Mouse (Mus musculus) hematopoietic stem cell, adult 5-6 weeks (primary cell): ENCODE data around the gene Prdx2. TPM values are rescaled to one million over a fixed set of nuclear protein-coding genes. Genes with fewer than 3 reads are reported as not detected.

Source experiments
- ATAC-seq, 2 experiments: fragments of 125-278 bp in 1 of 2; replicated peaks in 1 of 2; 2 replicates each; pipeline ENCODE4 v1.8.0; 2016 to 2017; ENCODE audit warnings: inconsistent platforms in 2 of 2, mild to moderate bottlenecking in 2 of 2, moderate number of reproducible peaks in 2 of 2, low read depth in 1 of 2, moderate TSS enrichment in 1 of 2; ENCODE audit not compliant: low FRiP score in 2 of 2, poor library complexity in 2 of 2, severe bottlenecking in 2 of 2, insufficient read depth in 1 of 2, low TSS enrichment in 1 of 2
- total RNA-seq: library from RNA; stranded (forward); fragments of 172-1452, 232-1000 nt; gene quantifications from 2 replicates; pipeline ENCODE4 v1.2.3, GENCODE M21; 2017

Prdx2 gene
- total RNA-seq, 1 experiment from 2014 or later: 469 TPM

DNA sequence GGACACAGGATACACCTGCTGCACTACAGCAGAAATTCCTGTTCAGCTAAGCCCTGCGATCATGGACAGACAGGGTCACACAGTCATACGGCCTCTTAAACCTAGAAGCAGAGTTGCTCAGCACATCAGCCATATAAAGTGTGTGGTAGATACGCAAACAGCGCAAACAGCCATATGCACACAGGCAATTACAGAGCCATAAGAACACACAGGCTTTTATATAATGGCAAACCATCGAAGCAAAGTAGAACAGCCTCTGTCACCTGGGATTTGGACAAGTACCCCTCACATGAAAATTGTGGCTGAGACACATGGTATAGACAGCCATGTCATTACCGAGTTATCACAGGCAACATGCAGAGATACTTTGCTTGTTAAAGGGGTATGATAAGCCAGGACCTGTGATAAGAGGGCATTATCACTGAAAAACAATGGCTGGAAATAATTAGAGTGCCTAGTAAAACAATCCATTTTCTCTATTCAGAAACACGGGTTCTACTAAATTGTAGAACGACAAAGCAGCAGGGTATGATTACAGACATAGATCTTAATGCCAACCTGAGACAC lies 17.1 kb downstream of the Prdx2 start:
- ATAC-seq: peak in 1 of 2 experiments; percentile 8; a peak in 2 of 4 replicates

DNA sequence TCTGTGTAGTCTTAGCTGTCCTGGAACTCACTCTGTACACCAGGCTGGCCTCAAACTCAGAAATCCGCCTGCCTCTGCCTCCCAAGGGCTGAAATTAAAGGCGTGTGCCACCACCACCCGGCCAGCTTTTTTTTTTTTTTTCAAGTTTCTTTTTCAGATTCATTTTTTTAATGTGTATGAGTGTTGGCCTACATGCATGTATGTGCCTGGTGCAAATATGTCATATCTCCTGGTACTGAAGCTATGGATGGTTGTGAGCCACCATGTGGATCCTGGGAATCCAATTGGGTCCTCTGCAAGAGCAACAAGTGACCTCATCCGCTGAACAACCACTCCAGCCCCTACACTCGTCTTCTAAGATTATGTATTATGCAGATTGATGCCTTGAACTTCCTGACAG lies 18.0 kb downstream of the Prdx2 start:
- ATAC-seq: no peak

DNA sequence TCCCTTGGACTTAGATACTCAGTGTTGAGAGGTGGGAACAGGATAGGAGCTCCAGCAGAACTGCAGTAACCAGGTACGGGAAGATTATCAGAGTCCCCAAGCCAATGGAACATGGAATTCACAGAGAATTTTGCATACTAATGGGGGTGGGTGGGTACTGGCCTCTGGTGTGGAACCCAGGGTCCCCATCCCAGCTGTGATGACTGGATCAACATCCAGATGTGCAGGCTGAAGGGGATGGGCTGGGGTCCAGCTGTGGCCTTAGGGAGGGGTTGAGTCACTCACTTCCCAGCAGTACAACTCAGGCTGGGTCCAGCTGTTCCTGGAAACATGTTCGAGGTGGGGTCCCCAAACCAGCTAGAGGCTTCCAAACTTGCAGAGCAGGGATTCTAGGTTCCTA lies 18.5 kb downstream of the Prdx2 start:
- ATAC-seq: no peak

DNA sequence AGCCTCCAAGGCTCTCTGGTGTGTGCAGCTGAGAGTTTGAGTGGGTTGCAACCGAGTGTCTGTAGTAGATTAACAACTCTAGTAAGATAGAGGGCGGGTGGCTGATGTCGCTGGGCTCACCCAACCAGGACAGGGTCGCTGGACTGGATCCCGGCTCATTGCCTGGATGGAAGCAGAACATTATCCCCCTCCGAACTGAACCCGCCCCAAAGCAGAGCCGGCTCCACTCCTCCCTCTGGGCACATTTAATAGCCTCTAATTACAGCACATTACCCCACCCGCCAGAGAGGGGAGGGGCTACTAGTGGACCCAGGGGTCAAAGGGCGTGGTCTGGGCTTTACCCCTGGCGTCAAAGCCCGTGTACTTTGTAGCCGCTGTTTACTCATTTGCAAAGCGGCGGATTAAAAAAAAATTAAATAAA lies 19.9 kb downstream of the Prdx2 start:
- no peak for ATAC-seq

DNA sequence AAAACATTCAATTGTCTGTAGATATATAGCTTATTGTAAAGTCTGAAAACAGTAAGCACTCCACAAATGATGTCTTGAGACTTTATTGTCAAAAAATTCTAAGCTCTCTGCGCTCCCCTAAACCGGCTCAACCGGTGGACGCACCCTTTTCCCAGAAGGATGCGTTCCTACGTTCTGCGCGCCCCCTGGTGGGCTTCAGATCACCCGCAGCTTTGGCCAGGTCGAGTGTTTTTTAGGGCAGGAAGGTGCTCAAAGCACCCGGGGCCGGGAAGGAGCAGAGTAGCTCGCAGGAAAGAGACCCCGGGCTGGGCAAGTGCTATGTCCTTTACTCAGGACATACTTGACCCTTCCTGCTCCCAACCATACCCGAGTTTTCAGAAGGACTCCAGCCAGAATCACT lies 20.4 kb downstream of the Prdx2 start:
- peak; percentile 43 to 51; a peak in 3 of 4 replicates for ATAC-seq

DNA sequence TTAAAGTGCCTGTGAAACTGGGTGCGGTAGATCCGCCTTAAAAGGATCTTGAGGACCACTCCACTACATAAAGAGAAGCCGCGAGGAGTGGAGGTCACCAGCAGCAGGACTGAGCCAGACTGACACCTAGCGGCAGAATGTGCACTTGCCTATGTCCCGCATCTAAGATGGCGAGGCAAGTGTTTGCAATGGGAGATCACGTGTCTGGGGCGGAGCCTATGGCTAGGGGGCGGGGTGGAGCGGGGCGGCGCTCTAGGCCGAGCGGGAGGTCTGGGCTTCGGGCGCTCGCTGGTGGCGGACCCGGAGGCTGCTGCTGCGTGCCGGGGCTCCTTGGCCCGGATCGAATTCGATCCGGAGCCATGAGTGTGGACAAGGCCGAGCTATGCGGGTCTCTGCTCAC lies 21.0 kb downstream of the Prdx2 start, which contains the start of gene Hook2:
Hook2 (plus strand) TSS at position 255 of the 400 bp plus-strand sequence.
- peak; percentile 79 to 87 for ATAC-seq

DNA sequence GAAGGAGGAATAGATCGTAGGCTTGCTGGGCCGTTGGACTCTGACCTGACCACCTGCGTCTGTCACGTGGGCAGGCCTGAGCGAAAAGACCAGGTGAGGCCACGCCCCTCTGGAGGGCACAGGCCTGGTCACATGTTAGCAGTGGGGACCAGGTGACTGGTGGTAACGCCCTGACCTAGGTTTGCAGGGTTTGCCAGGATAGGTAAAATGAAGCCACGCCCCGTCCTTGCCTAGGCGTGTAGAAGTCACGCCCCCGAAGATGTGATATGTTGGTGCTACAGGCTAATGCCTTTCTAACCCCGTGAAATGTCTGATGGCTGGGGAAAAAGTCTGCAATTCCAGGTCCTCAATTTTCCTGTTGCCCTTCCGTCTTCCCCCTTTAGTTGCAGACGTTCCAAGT lies 21.4 kb downstream of the Prdx2 start:
- ATAC-seq: peak in 1 of 2 experiments; percentile 8; a peak in 1 of 4 replicates

DNA sequence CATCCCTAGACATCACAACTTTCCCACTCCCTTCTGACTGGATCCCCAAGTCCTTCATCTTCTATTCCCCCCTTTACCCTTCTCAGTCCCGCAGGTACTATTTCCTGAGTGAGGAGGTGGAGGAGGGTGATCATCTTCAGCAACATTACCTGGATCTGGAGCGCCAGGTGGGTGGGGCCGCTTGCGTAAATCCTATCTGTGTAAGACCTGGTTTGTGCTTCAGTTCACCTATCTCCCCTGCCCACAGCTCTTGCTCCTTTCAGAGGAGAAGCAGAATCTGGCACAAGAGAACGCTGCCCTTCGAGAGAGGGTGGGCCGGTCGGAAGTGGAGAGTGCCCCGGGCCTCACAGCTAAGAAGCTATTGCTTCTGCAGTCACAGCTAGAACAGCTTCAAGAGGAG lies 25.0 kb downstream of the Prdx2 start:
- no peak for ATAC-seq

DNA sequence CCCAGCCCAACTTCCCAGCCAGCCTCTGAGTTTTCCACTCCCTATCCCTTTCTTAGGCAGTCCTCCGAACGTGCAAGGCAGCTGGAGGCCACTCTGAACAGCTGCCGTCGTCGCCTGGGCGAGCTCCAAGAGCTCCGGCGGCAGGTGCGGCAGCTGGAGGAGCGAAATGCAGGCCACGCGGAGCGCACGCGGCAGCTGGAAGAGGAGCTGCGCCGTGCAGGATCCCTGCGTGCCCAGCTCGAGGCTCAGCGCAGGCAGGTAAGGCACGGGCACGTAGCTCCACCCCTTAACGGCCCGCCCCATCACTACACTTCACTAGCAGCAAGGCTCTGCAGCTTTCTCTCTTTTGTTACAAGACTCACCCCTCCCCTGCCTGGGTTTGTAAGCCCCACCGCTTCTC lies 26.3 kb downstream of the Prdx2 start:
- no peak for ATAC-seq

DNA sequence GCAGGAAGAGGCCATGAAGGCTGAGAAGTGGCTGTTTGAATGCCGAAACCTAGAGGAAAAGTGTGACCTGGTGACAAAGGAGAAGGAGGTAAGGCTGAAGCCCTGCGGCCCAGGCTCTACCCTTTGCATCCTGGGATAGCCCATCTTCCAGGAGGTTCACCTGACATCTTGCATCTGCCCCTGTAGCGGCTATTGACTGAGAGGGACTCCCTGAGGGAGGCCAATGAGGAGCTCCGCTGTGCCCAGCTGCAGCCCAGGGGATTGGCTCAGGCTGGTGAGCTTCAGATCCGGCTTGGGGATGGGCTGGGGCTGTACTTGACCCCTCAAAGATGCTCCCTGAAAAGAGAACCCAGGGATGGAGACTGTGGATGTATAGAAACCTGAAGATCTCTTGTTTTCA lies 27.6 kb downstream of the Prdx2 start:
- ATAC-seq: no peak

DNA sequence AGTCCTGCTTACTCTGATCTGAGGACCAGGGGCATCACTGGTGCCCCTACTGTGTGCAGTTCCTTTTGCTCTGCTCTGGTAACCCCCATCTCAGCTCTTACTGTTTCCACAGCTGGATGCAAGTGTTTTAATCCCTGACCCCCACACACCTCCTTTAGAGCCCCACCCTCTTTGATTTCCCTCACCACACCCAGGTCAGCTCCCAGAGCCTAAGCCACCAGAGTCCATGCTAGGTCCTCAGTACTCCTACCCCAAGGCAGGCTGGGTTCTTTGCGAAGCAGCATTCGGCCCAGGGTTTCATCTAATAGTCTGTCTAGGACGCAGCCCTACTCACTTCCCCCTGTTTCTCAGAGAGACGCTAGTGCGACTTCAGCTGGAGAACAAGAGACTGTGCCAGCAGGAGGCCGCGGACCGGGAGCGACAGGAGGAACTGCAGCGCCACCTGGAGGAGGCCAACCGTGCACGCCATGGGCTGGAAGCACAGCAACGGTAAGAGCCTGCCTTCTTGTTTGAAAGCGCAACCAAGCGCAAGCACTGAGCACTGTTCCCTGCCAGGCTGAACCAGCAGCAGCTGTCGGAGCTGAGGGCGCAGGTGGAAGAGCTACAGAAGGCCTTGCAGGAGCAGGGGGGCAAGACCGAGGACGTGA lies 28.4 kb downstream of the Prdx2 start:
- peak; percentile 96 to 99 for ATAC-seq

DNA sequence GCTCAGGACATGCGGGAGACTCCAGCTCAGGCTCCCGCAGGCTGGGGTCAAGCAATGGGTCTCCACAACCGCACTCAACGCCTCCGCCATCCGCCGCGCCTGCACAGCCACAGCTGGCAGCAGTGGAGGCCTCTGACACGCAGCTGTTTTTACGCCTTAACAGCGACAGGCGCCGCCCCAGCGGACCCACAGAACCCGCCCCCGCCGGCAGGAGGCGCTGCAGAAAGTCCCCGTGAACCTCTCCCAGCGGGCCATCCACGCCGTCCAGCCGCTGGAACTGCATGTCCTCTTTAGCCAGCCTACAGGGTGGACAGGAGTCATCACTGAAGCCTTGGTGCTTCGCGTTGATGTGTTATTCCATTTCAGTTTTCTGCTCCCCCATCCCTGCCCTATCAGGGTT lies 38.3 kb downstream of the Prdx2 start:
- ATAC-seq: 0 out of 4 replicates have a peak, but pooled peaks of 1 of the 2 experiments have one; percentile 16

DNA sequence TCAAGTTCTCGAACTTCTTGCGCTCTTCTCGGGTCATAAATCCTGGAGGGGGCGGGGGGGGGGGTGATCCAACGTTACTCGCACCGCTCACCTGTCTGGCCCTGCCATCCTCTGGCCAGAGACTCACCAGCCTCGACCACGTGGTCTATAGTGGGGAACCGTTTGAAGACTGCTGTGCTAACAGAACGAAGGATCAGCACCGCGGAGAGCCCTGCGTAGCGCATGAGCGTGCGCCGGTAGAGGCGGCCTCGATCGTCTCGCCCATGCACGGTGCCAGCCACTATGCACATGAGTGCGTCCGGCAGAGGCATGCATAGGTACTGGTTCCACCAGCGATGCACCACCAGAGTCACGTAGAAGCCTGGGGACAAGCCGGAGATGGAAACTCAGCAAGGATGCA lies 41.9 kb downstream of the Prdx2 start:
- ATAC-seq: peak in 1 of 2 experiments; percentile 31; a peak in 1 of 4 replicates

DNA sequence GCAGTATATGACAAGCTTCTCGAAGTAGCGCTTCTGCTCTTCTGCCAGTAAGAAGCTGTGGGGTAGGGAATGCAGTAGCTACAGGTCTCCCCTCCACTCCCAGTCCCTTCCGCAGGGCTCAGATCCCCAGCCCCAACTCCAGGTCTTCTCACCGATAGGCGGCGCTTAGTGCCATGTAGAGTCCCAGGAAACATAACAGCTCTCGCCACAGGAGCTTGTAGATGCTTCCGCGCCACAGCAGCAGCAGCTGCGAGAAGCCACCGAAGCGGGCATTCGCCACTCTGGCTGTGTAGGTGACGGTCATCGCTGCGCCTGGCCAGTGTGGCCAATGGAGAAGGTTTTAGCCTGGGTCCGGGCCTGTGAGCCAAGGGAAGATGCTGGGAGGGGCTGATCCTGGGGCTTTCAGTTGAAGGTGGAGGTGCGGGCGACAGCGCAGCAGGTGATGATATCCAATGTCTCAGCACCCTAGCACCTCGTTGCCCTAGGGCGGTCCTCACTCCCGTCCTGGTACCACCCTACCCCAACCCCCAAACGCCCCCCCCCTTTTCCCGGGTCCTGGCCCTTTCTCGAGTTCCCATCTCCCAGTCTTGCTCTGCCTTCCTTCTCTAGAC lies 43.9 kb downstream of the Prdx2 start:
- peak; percentile 73 to 79 for ATAC-seq

DNA sequence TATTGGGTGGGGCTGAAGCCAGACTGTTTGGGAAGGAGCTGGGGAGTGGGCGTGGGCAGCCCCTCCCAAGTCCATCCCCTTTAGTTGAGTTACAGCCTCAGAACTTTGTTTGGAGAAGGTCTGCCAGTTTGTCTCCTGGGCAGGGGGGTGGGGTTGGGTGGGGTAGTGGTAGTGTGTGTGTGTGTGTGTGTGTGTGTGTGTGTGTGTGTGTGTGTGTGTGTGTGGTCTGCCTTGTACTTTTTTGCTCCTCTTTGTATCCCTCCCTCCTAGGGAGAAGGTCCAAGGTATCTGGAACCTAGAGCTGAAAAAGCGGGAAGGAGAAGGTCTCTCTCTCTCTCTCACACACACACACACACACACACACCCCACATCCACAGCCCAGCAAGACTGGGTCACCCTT lies 45.0 kb downstream of the Prdx2 start, which contains the start of gene Best2:
Best2 (minus strand) TSS at position 101 of the 400 bp plus-strand sequence.
- no peak for ATAC-seq

DNA sequence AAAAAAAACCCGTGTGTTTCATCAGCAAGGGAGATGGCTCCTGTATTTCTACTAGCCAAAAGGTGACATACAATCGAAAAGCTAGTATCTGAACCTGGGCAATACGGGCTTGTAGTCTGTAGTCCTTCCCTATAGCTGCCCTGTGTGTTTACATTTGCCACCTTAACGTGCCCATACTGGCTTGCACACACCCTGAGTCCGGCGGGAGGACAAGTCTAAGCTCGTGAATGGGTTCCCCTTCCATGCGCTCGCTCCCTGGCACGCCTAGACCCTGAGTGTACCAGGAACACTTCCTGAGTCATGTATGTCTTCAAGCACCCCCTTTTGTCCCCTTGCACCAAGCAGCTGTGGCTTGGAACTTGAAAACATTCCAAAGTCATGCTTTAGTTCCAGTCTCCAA lies 47.3 kb downstream of the Prdx2 start:
- no peak for ATAC-seq

DNA sequence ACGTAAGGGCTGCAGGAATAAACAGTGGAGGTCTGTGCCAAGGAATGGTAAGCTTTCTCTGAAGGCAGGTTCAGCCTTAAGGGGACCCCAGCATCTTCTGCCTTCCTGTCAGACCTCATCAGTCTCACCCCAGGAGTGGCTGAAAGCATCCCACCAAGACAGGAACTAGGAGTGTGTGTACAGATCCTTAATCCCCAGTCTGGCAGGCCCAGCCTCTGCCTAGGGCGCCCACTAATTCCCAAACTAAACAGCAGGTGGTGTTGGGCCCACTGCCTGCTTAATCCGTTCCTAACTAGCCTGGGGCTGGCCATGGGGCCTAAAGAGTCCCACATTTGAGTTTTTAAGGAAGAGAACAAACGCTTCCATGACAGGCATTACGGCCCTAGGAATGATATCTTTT lies 47.8 kb downstream of the Prdx2 start:
- no peak for ATAC-seq

DNA sequence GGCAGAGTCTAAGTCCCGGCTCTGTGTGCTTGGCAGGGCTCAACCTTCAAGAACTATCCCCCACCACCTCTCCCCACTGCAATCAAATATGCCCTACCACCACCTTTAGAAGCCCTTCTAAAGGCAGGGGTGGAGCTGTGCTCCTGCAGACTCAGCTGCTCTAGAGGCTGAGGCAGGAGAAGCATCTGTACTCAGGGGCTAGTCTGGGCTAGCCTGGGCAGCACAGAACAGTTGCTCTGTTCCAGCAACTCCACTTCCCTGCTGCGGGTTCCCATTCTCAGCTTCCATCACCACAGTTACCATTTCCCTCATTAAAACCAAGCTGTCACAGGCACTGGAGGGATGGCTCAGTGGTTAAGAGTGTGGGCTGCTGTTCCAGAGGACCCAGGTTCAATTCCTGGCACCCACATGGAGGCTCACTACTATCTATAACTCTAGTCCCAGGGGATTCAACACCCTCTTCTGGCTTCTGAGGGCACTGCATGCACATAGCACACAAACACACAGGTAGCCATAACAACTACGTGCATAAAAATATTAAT lies 52.2 kb downstream of the Prdx2 start:
- no peak for ATAC-seq
